Mouse (Mus musculus) liver, embryonic 16.5 days (tissue): ENCODE measurements around the gene Abhd14a. TPM values are rescaled to one million over a fixed set of nuclear protein-coding genes. Genes with fewer than 3 reads are reported as not detected.
A peak's percentile ranks its signal among the peaks of the same experiment; 100 is the strongest.

Experiments
- ATAC-seq: fragments of 200-750 bp; cut with Nextera tagmentation; 2 replicates; pipeline ENCODE4 v1.8.0; 2017; ENCODE audit warnings: low read depth, mild to moderate bottlenecking, moderate number of reproducible peaks, moderate library complexity
- H3K27ac ChIP-seq: fragments of 300-500 bp; sonication (generic); 2 replicates; pipeline ENCODE4 v1.5.1; 2014; ENCODE audit warnings: mild to moderate bottlenecking, low read length
- H3K27me3 ChIP-seq: fragments of 300-500 bp; sonication (generic); 2 replicates; pipeline ENCODE4 v1.6.1; 2014; ENCODE audit warnings: low read depth, low read length, mixed read lengths; ENCODE audit not compliant: control insufficient read depth, insufficient read depth
- H3K36me3 ChIP-seq: fragments of 300-500 bp; sonication (generic); 2 replicates; pipeline ENCODE4 v1.6.1; 2014; ENCODE audit warnings: mild to moderate bottlenecking; ENCODE audit not compliant: control insufficient read depth, insufficient read depth
- H3K4me1 ChIP-seq: fragments of 300-500 bp; sonication (generic); 2 replicates; pipeline ENCODE4 v1.6.1; 2014; ENCODE audit warnings: low read depth, low read length, mixed read lengths; ENCODE audit not compliant: control insufficient read depth
- H3K4me2 ChIP-seq: fragments of 300-500 bp; sonication (generic); 2 replicates; pipeline ENCODE4 v1.6.1; 2014; ENCODE audit warnings: low read depth, low read length, mixed read lengths
- H3K4me3 ChIP-seq: fragments of 300-500 bp; sonication (generic); 2 replicates; pipeline ENCODE4 v1.5.1; 2014; ENCODE audit warnings: low read depth, mild to moderate bottlenecking, low read length
- H3K9ac ChIP-seq: fragments of 300-500 bp; sonication (generic); 2 replicates; pipeline ENCODE4 v1.6.1; 2014; ENCODE audit warnings: low read depth, low read length
- H3K9me3 ChIP-seq: fragments of 300-500 bp; sonication (generic); replicated peaks from 2 replicates; pipeline ENCODE4 v1.6.1; 2016; ENCODE audit warnings: low read length; ENCODE audit not compliant: control insufficient read depth
- WGBS: fragments of 180-500 bp; shearing (Covaris S2); extraction: QIAGEN DNeasy Blood & Tissue Kit; methylation state at CpG from one replicate; pipeline ENCODE4 v1.1.7; 2014; ENCODE audit not compliant: insufficient replicate concordance; 5-methylcytosine and 5-hydroxymethylcytosine counted together
- polyA plus RNA-seq: library from polyadenylated mRNA; unstranded; fragments of >200 nt; fragmentation: Nextera tagmentation; extraction: Ambion mirVana; gene quantifications from 2 replicates; pipeline ENCODE4 v1.2.1, GENCODE M21; 2015

Gene Abhd14a
- polyA plus RNA-seq, 1 experiment from 2014 or later = 18.8 TPM

- Histone ChIP-seq H3K27me3 (no peaks in the 10 kb centered on the region), H3K9me3 (no peaks in the 10 kb centered on the region), H3K27ac (peak overlapping the region; percentile 23), H3K4me2 (no peak overlapping the region), H3K4me3 (no peak overlapping the region), H3K9ac (0 out of 2 replicates have a peak overlapping the region, but pooled peaks have one; percentile 6), H3K4me1 (peaks cover 53% of the 10 kb centered on the region), H3K36me3 (no peaks in the 10 kb centered on the region)
- WGBS = 69% methylated on average over 16 of the region's 16 CpGs
- no peak for ATAC-seq
These were observed 44.7 kb downstream of the Abhd14a start for GRCm38 (mm10) chr9:106402607-106403375.

- H3K4me3 ChIP-seq = no peak overlapping the region
- no peaks in the 10 kb centered on the region for H3K36me3 ChIP-seq
- ATAC-seq = peak; percentile 61
- no peaks in the 10 kb centered on the region for H3K27me3 ChIP-seq
- no peak overlapping the region for H3K4me2 ChIP-seq
- peaks cover 60% of the 10 kb centered on the region for H3K4me1 ChIP-seq
- H3K27ac ChIP-seq = peak overlapping the region; percentile 23
- 0 out of 2 replicates have a peak overlapping the region, but pooled peaks have one; percentile 6 for H3K9ac ChIP-seq
- WGBS = 24% methylated on average over 5 of the region's 5 CpGs
- H3K9me3 ChIP-seq = no peaks in the 10 kb centered on the region
These were observed 45.3 kb downstream of the Abhd14a start for GRCm38 (mm10) chr9:106402149-106402548.

- no peaks in the 10 kb centered on the region for H3K36me3 ChIP-seq
- H3K9ac ChIP-seq = no peak overlapping the region
- WGBS = 83% methylated on average over 3 of the region's 3 CpGs
- peaks cover 62% of the 10 kb centered on the region for H3K4me1 ChIP-seq
- no peaks in the 10 kb centered on the region for H3K9me3 ChIP-seq
- H3K4me3 ChIP-seq = no peak overlapping the region
- H3K4me2 ChIP-seq = no peak overlapping the region
- peak overlapping the region; percentile 97 for H3K27ac ChIP-seq
- no peak for ATAC-seq
- H3K27me3 ChIP-seq = no peaks in the 10 kb centered on the region
These were observed 47.7 kb downstream of the Abhd14a start for GRCm38 (mm10) chr9:106399808-106400207.

GRCm38 (mm10) chr9:106398667-106399311 lies 48.7 kb downstream of the Abhd14a start:
- WGBS = 29% methylated on average over 9 of the region's 9 CpGs
- H3K4me1 ChIP-seq = peaks cover 65% of the 10 kb centered on the region
- H3K4me3 ChIP-seq = peak overlapping the region; percentile 13; the same call in 1 of the 2 replicates
- H3K9ac ChIP-seq = peak overlapping the region; percentile 48; the same call in 1 of the 2 replicates
- H3K27me3 ChIP-seq = no peaks in the 10 kb centered on the region
- no peaks in the 10 kb centered on the region for H3K9me3 ChIP-seq
- H3K27ac ChIP-seq = peak overlapping the region; percentile 97
- peak; percentile 87 for ATAC-seq
- H3K36me3 ChIP-seq = no peaks in the 10 kb centered on the region
- H3K4me2 ChIP-seq = peak overlapping the region; percentile 63

GRCm38 (mm10) chr9:106397733-106398132 lies 49.7 kb downstream of the Abhd14a start:
- peak; percentile 44 for ATAC-seq
- H3K27ac ChIP-seq = peak overlapping the region; percentile 93
- peak overlapping the region; percentile 48 for H3K9ac ChIP-seq
- H3K4me2 ChIP-seq = peak overlapping the region; percentile 44
- H3K4me1 ChIP-seq = peaks cover 61% of the 10 kb centered on the region
- H3K27me3 ChIP-seq = no peaks in the 10 kb centered on the region
- H3K9me3 ChIP-seq = no peaks in the 10 kb centered on the region
- H3K36me3 ChIP-seq = no peaks in the 10 kb centered on the region
- 31% methylated on average over 4 of the region's 4 CpGs for WGBS
- no peak overlapping the region for H3K4me3 ChIP-seq

- Histone ChIP-seq H3K4me3 (no peak overlapping the region), H3K4me1 (peaks cover 35% of the 10 kb centered on the region), H3K36me3 (no peaks in the 10 kb centered on the region), H3K27ac (no peak overlapping the region), H3K27me3 (no peaks in the 10 kb centered on the region), H3K4me2 (no peak overlapping the region), H3K9me3 (no peaks in the 10 kb centered on the region), H3K9ac (no peak overlapping the region)
- no peak for ATAC-seq
- 60% methylated on average over 11 of the region's 11 CpGs for WGBS
These were observed 52.6 kb downstream of the Abhd14a start for GRCm38 (mm10) chr9:106394649-106395602.

- H3K4me2 ChIP-seq = no peak overlapping the region
- H3K4me3 ChIP-seq = no peak overlapping the region
- H3K36me3 ChIP-seq = no peaks in the 10 kb centered on the region
- no peak overlapping the region for H3K27ac ChIP-seq
- ATAC-seq = no peak
- peaks cover 21% of the 10 kb centered on the region for H3K4me1 ChIP-seq
- 60% methylated on average over 8 of the region's 8 CpGs for WGBS
- no peaks in the 10 kb centered on the region for H3K9me3 ChIP-seq
- H3K9ac ChIP-seq = no peak overlapping the region
- H3K27me3 ChIP-seq = no peaks in the 10 kb centered on the region
These were observed 53.9 kb downstream of the Abhd14a start for GRCm38 (mm10) chr9:106393548-106393947.

GRCm38 (mm10) chr9:106392828-106393527 lies 54.5 kb downstream of the Abhd14a start:
- H3K4me2 ChIP-seq = no peak overlapping the region
- 65% methylated on average over 11 of the region's 11 CpGs for WGBS
- peaks cover 18% of the 10 kb centered on the region for H3K4me1 ChIP-seq
- no peaks in the 10 kb centered on the region for H3K9me3 ChIP-seq
- no peak overlapping the region for H3K4me3 ChIP-seq
- H3K27ac ChIP-seq = no peak overlapping the region
- no peak overlapping the region for H3K9ac ChIP-seq
- no peaks in the 10 kb centered on the region for H3K27me3 ChIP-seq
- H3K36me3 ChIP-seq = no peaks in the 10 kb centered on the region
- no peak for ATAC-seq
